Mouse (Mus musculus) megakaryocyte, adult 5-6 weeks (primary cell): Measurements from ENCODE around the gene S100a13. TPM values are rescaled to one million over a fixed set of nuclear protein-coding genes. Genes with fewer than 3 reads are reported as not detected.

Source experiments
- ATAC-seq: 2 replicates; pipeline ENCODE4 v1.8.0; 2016; ENCODE audit warnings: mild to moderate bottlenecking, inconsistent platforms; ENCODE audit not compliant: poor library complexity, severe bottlenecking
- total RNA-seq, 2 experiments: library from RNA; stranded (forward) in 1 of 2; stranded (reverse) in 1 of 2; fragments of 153-499, 151-499 nt in 1 of 2; fragments of 221-1000, 200-1000 nt in 1 of 2; gene quantifications; 2 replicates each; pipeline versions ENCODE4 v1.2.3 to v1.2.4; 2015 to 2017

S100a13 gene
- total RNA-seq, 2 experiments from 2014 or later: 121 to 179 TPM

GRCm38 (mm10) chr3:90506362-90506761 is 7.9 kb upstream of the S100a13 start:
- ATAC-seq: no peak

GRCm38 (mm10) chr3:90508287-90508949 is 5.8 kb upstream of the S100a13 start:
- no peak for ATAC-seq

- peak; percentile 90 for ATAC-seq
These were observed 5.1 kb upstream of the S100a13 start, which contains the start of gene Chtop for GRCm38 (mm10) chr3:90508950-90509746. TSS of gene Chtop (minus strand) at chr3:90509498.

- no peak for ATAC-seq
These were observed 4.5 kb upstream of the S100a13 start for GRCm38 (mm10) chr3:90509747-90510123.

DNA sequence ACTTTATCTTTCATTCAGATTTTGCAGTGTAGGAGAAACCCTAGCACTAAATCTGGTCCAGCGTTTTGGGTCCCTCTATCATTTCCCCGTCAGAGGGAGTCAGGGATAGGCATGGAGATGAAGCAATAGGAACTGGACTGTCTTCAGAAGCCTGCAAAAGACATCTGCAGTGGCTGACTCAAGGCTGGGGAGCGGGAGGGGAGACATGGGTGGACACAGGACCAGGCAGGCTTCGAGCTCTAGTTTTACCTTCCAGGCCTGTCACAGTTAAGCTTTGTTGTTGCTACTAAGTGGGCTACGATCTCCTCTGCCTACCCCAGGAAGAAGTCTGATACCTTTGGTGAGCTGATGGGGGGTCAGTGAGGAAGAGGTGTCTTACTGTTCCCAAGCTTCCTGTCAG is 2.0 kb upstream of the S100a13 start:
- no peak for ATAC-seq

DNA sequence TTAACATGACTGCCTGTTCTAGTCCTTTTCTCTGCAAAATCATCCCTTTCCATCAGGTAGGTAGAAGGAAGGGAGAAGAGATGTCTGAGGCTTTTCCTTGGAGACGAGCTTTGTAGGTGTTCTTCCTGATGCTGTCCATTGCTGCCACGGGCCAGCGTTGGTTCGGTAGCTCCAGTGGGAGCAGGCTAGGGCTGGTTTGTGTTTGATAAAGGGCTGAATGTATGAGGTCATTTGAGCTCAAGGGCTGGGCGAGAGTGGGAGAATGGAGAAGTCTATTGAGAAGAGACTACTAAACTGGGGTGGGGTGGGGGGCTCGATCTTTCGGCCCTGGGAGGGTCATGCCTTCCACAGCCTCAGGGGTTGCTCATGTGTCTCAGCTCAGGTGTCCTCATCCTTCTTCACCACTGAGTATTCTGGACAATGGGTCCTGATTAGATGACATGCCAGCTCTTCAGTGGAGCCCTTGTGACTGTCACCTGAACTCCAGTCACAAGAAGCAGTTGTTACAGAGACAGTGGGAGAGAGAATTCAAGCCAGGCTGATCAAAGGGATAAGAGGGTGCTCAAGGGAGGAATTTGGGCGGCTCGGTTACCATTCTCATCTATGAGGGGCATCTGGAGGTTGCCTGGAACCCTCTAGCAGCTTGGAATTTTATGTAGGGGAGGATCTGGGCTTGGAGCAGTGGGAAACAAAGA is 1.1 kb upstream of the S100a13 start:
- ATAC-seq: no peak

- peak; percentile 83 for ATAC-seq
These were observed 456 bp downstream of the S100a13 start for GRCm38 (mm10) chr3:90514691-90515090.

DNA sequence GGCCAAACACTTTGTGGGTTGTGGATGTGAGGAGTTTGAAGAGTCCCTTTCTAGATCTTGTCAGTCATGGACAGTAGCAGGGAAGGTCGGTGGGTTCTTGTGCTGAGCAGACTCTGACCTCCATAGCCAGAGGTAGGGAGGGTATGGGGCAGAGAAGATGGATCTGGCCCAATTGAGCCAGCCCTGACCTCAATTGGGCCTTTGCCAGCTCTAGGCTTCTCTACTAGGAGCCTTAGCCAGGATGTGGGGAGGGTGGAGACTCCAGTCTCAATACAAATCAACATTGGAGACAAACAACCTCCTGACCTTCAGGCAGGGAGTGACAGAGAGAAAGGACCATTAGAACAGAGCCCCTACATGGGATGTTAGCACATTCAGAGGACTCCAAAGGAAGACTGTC is 1.0 kb downstream of the S100a13 start:
- peak; percentile 14; the same call in 1 of the 2 replicates for ATAC-seq

DNA sequence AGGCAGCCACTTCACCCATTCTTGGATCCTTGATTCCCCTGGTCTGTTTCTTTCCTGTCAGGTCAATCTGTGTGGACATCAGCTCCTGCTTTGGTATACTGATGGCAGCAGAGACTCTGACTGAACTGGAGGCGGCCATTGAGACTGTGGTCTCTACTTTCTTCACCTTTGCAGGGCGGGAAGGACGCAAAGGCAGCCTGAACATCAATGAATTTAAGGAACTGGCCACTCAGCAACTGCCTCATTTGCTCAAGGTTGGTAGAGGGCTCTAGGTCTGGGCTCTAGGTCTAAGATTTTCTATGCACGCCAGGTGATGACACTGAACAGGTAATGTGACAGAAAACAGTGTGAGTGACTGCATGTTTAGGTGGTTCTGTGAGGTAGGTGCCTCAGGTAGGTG is 1.6 kb downstream of the S100a13 start:
- no peak for ATAC-seq

GRCm38 (mm10) chr3:90517711-90518110 is 3.5 kb downstream of the S100a13 start:
- ATAC-seq: no peak

- peak; percentile 97 for ATAC-seq
These were observed 11.2 kb downstream of the S100a13 start for GRCm38 (mm10) chr3:90525421-90525820.

GRCm38 (mm10) chr3:90526076-90526475 is 11.8 kb downstream of the S100a13 start:
- no peak for ATAC-seq

GRCm38 (mm10) chr3:90526580-90526979 is 12.3 kb downstream of the S100a13 start, which contains the start of gene S100a14:
TSS of gene S100a14 (plus strand) at chr3:90526856.
- peak; percentile 70 for ATAC-seq

- ATAC-seq: no peak
These were observed 13.1 kb downstream of the S100a13 start for GRCm38 (mm10) chr3:90527291-90527873.

- no peak for ATAC-seq
These were observed 17.5 kb downstream of the S100a13 start for GRCm38 (mm10) chr3:90531713-90532112.

DNA sequence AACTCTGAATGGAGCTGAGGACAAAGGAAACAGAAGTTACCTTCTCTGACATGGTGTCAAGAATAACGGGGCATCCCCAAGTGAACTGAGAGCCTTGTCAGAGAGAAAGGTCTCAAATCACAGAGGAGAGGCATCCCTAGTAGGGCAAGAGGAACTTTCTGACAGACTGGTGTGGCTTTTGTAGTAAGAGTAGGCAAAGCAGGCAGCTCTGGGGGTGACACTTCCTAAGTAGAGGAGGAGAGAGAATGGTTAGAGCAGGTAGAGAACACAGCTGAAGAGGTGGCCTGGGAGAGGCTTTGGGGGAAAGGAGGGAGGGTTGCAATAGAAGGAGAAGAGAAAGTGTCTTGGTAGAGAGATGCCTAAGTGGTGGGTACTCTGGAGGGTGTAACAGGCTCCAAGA is 21.2 kb downstream of the S100a13 start:
- no peak for ATAC-seq

- ATAC-seq: no peak
These were observed 23.1 kb downstream of the S100a13 start, which contains the start of gene S100a16 for GRCm38 (mm10) chr3:90537141-90537904. TSS of gene S100a16 (plus strand) at chr3:90537254.

- ATAC-seq: no peak
These were observed 23.7 kb downstream of the S100a13 start for GRCm38 (mm10) chr3:90537905-90538296.

DNA sequence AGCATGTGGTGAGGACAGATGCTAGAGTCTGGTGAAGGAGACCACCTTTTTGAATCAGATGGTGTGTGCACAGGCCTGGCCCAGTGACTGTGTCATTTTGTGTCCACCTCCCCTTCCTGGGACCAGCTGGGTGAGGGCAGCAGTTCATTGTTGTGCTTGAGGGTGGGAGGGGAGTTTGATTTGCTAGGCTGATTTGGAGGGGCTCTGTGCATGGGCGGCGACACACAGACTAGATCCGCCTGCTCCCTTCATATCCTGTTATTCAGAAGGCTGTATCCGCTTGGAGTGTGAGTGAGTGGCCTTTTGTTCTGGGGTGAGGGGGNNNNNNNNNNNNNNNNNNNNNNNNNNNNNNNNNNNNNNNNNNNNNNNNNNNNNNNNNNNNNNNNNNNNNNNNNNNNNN is 26.7 kb downstream of the S100a13 start:
- ATAC-seq: no peak

GRCm38 (mm10) chr3:90549676-90550420 is 35.6 kb downstream of the S100a13 start:
- ATAC-seq: no peak
